Mouse (Mus musculus): Measurements from ENCODE around the gene D430041D05Rik. TPM values are rescaled to one million over a fixed set of nuclear protein-coding genes. Genes with fewer than 3 reads are reported as not detected.

The D430041D05Rik gene
- polyA plus RNA-seq, 1 experiment from 2014 or later = 3.6 TPM

- Histone ChIP-seq H3K27ac (ENCODE audit: low read depth, low read length) (no peak overlapping the region), H3K27me3 (ENCODE audit: control insufficient read depth, insufficient read depth, low read length) (no peaks in the 10 kb centered on the region), H3K4me1 (ENCODE audit: control insufficient read depth, insufficient read depth, low read length) (no peaks in the 10 kb centered on the region), H3K9ac (ENCODE audit: low read length) (no peak overlapping the region), H3K36me3 (ENCODE audit: control insufficient read depth, insufficient read depth, low read length) (no peaks in the 10 kb centered on the region), H3K4me3 (ENCODE audit: low read depth, low read length) (no peak overlapping the region), H3K9me3 (ENCODE audit: control insufficient read depth, low read length) (no peaks in the 10 kb centered on the region), H3K4me2 (ENCODE audit: low read depth) (no peak overlapping the region)
- WGBS = 85% methylated on average over 6 of the region's 6 CpGs
- ATAC-seq (ENCODE audit: insufficient read depth, low FRiP score, low TSS enrichment) = no peak
- no peak for DNase-seq (ENCODE audit: low spot score)
Observed at GRCm38 (mm10) chr2:104130165-104130564, 280.6 kb downstream of the D430041D05Rik start.

DNA sequence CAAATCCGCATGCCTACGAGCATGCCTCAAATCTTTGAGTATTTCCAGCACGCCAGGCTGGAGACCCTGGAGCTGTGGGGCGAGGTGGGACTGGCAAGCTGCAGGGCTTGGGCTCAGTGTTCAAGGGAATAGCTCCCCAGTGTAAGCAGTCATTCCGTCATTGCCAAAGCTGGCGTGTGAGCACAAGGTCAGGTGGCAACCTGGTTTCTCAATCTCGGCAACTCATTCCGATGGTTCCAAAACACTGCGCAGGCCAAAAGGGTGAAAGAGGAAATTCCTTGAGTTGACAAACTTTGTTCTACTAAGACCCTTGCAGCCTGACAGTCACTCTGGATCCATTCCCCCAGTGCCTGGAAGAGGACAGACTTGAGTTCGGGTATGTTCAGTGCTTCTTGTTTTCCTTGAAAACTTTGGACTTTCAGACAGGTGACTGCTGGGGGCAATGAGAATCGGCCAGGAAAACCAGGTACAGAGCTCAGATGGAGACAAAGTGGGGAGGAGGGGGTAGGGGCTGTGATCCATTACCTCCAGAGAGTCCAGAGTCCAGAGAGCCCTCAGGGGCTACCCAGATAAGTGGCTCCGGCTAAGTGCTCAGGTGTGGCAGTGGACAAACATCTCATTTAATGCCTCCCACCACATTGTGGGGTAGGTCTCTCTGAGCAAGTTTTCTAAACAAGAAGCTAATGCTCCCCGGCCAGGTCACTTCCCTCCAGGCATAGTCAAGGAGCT is 281.8 kb downstream of the D430041D05Rik start:
- 0 out of 2 replicates have a peak, but pooled peaks cover 2% of the 10 kb centered on the region for H3K27me3 ChIP-seq (ENCODE audit: control insufficient read depth, insufficient read depth, low read length)
- H3K4me1 ChIP-seq (ENCODE audit: control insufficient read depth, insufficient read depth, low read length) = no peaks in the 10 kb centered on the region
- no peak for ATAC-seq (ENCODE audit: insufficient read depth, low FRiP score, low TSS enrichment)
- no peak overlapping the region for H3K4me3 ChIP-seq (ENCODE audit: low read depth, low read length)
- H3K27ac ChIP-seq (ENCODE audit: low read depth, low read length) = no peak overlapping the region
- no peaks in the 10 kb centered on the region for H3K9me3 ChIP-seq (ENCODE audit: control insufficient read depth, low read length)
- no peak overlapping the region for H3K4me2 ChIP-seq (ENCODE audit: low read depth)
- no peaks in the 10 kb centered on the region for H3K36me3 ChIP-seq (ENCODE audit: control insufficient read depth, insufficient read depth, low read length)
- H3K9ac ChIP-seq (ENCODE audit: low read length) = no peak overlapping the region
- 90% methylated on average over 13 of the region's 13 CpGs for WGBS
- DNase-seq (ENCODE audit: low spot score) = no peak

DNA sequence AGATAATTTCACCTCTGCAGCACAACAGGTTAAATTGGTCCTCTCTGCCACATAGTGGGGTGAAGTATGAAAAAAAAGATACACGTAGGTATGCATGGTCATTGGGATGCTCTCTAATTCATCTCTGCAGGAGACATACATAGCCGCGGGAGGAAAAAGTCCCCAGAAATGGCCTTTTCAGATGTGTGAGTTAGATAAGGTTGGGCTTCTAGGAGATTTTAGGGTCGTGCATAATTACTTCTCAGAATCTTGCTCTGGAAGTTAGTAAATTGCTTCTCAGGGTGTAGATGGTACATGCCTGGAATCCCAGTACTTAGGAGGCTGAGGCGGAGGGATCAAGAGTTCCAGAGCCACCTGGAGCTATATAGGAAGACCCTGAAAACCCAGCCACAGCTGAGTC is 286.7 kb downstream of the D430041D05Rik start:
- 78% methylated on average over 5 of the region's 5 CpGs for WGBS
- Histone ChIP-seq H3K36me3 (ENCODE audit: control insufficient read depth, insufficient read depth, low read length) (no peaks in the 10 kb centered on the region), H3K9ac (ENCODE audit: low read length) (no peak overlapping the region), H3K4me2 (ENCODE audit: low read depth) (no peak overlapping the region), H3K27ac (ENCODE audit: low read depth, low read length) (no peak overlapping the region), H3K4me3 (ENCODE audit: low read depth, low read length) (no peak overlapping the region), H3K4me1 (ENCODE audit: control insufficient read depth, insufficient read depth, low read length) (no peaks in the 10 kb centered on the region), H3K9me3 (ENCODE audit: control insufficient read depth, low read length) (no peaks in the 10 kb centered on the region), H3K27me3 (ENCODE audit: control insufficient read depth, insufficient read depth, low read length) (0 out of 2 replicates have a peak, but pooled peaks cover 3% of the 10 kb centered on the region)
- DNase-seq (ENCODE audit: low spot score) (no peak), ATAC-seq (ENCODE audit: insufficient read depth, low FRiP score, low TSS enrichment) (no peak)

- Histone ChIP-seq H3K4me1 (ENCODE audit: control insufficient read depth, insufficient read depth, low read length) (no peaks in the 10 kb centered on the region), H3K9me3 (ENCODE audit: control insufficient read depth, low read length) (no peaks in the 10 kb centered on the region), H3K9ac (ENCODE audit: low read length) (no peak overlapping the region), H3K27me3 (ENCODE audit: control insufficient read depth, insufficient read depth, low read length) (0 out of 2 replicates have a peak, but pooled peaks cover 3% of the 10 kb centered on the region), H3K4me3 (ENCODE audit: low read depth, low read length) (no peak overlapping the region), H3K36me3 (ENCODE audit: control insufficient read depth, insufficient read depth, low read length) (no peaks in the 10 kb centered on the region), H3K27ac (ENCODE audit: low read depth, low read length) (no peak overlapping the region), H3K4me2 (ENCODE audit: low read depth) (peak overlapping the region; percentile 98)
- DNase-seq (ENCODE audit: low spot score) (no peak), ATAC-seq (ENCODE audit: insufficient read depth, low FRiP score, low TSS enrichment) (no peak)
- whole genome bisulfite sequencing = 48% methylated on average over 3 of the region's 3 CpGs
Observed at GRCm38 (mm10) chr2:104123540-104123939, 287.3 kb downstream of the D430041D05Rik start.

- Histone ChIP-seq H3K4me1 (ENCODE audit: control insufficient read depth, insufficient read depth, low read length) (no peaks in the 10 kb centered on the region), H3K27ac (ENCODE audit: low read depth, low read length) (0 out of 2 replicates have a peak within 1 kb of the TSS, but pooled peaks have one; percentile 15), H3K9ac (ENCODE audit: low read length) (peak within 1 kb of the TSS; percentile 69), H3K27me3 (ENCODE audit: control insufficient read depth, insufficient read depth, low read length) (0 out of 2 replicates have a peak, but pooled peaks cover 3% of the 10 kb centered on the region), H3K9me3 (ENCODE audit: control insufficient read depth, low read length) (no peaks in the 10 kb centered on the region), H3K4me3 (ENCODE audit: low read depth, low read length) (peak within 1 kb of the TSS; percentile 59), H3K4me2 (ENCODE audit: low read depth) (peak within 1 kb of the TSS; percentile 98), H3K36me3 (ENCODE audit: control insufficient read depth, insufficient read depth, low read length) (no peaks in the 10 kb centered on the region)
- ATAC-seq (ENCODE audit: insufficient read depth, low FRiP score, low TSS enrichment) = peak; percentile 91
- WGBS = 0% methylated on average over 70 of the region's 74 CpGs
- DNase-seq (ENCODE audit: low spot score) = peak; percentile 95
Observed at GRCm38 (mm10) chr2:104122505-104123378, 288.1 kb downstream of the D430041D05Rik start, which contains the start of gene A930018P22Rik. Gene A930018P22Rik, plus strand, starts transcription at chr2:104122769.

DNA sequence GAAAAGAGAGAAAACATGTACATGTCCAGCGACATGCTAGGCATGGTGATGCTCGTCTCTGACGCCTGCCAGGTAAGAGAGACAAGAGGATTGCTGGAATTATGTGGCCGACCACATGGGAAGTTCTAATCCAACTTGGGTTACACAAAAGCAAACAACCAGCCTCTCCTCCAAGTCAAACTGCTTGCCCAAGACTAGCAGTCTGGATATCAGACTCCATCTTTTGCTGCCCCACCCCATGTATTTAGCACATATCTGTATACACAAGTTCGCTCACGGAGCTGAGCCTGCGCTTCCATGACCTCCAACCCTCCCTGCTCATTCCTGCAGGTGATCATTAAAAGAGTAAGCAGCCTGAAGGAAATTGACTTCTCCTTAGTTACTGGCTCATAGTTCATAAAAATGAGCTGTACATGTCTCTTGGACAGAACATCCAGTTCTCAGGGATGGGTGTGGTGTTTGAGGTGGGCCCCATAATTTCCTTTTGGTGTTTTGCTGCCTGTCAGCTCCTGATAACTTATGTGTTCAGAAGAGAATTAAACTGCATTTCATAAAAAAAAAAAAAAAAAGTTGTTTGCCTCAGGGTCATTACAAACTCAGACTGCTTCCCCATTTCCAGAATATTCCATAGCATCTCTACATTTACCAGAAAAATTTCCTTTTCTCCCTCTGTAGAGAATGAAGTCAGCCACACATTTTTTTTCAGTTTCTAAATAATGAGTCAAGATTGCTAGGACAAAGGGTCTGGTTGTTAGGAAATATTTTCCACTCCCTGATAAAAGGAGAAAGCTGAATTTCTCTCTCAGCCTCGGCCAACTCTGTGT is 288.9 kb downstream of the D430041D05Rik start:
- H3K27me3 ChIP-seq (ENCODE audit: control insufficient read depth, insufficient read depth, low read length) = 0 out of 2 replicates have a peak, but pooled peaks cover 3% of the 10 kb centered on the region
- H3K9me3 ChIP-seq (ENCODE audit: control insufficient read depth, low read length) = no peaks in the 10 kb centered on the region
- DNase-seq (ENCODE audit: low spot score) (no peak), ATAC-seq (ENCODE audit: insufficient read depth, low FRiP score, low TSS enrichment) (no peak)
- no peak overlapping the region for H3K4me3 ChIP-seq (ENCODE audit: low read depth, low read length)
- H3K9ac ChIP-seq (ENCODE audit: low read length) = no peak overlapping the region
- WGBS = 77% methylated on average over 8 of the region's 8 CpGs
- H3K27ac ChIP-seq (ENCODE audit: low read depth, low read length) = 0 out of 2 replicates have a peak overlapping the region, but pooled peaks have one; percentile 15
- H3K4me1 ChIP-seq (ENCODE audit: control insufficient read depth, insufficient read depth, low read length) = no peaks in the 10 kb centered on the region
- H3K4me2 ChIP-seq (ENCODE audit: low read depth) = peak overlapping the region; percentile 98
- no peaks in the 10 kb centered on the region for H3K36me3 ChIP-seq (ENCODE audit: control insufficient read depth, insufficient read depth, low read length)

DNA sequence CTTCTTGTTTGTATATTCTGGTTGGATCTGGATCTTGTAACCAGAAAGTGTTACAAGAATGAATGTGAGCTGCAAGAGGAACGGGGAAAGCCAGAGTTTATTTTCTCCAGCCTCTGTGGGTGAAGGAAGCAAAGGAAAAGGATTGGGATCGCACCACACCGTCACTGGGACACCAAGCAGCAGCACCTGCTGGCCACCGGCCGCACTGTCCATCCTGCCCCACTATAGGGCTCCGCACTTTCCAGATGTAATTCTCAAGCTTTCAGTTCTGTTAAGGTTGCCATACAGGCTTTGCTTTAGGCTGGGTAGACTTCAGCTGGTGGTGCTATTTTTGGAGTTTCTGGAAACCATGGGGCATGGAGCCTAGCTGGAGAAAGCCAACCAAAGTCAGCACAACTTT is 290.5 kb downstream of the D430041D05Rik start:
- Histone ChIP-seq H3K27ac (ENCODE audit: low read depth, low read length) (no peak overlapping the region), H3K4me1 (ENCODE audit: control insufficient read depth, insufficient read depth, low read length) (no peaks in the 10 kb centered on the region), H3K9me3 (ENCODE audit: control insufficient read depth, low read length) (no peaks in the 10 kb centered on the region), H3K9ac (ENCODE audit: low read length) (no peak overlapping the region), H3K27me3 (ENCODE audit: control insufficient read depth, insufficient read depth, low read length) (0 out of 2 replicates have a peak, but pooled peaks cover 3% of the 10 kb centered on the region), H3K36me3 (ENCODE audit: control insufficient read depth, insufficient read depth, low read length) (no peaks in the 10 kb centered on the region), H3K4me2 (ENCODE audit: low read depth) (no peak overlapping the region), H3K4me3 (ENCODE audit: low read depth, low read length) (no peak overlapping the region)
- ATAC-seq (ENCODE audit: insufficient read depth, low FRiP score, low TSS enrichment) = no peak
- 62% methylated on average over 6 of the region's 6 CpGs for WGBS
- no peak for DNase-seq (ENCODE audit: low spot score)

- H3K4me1 ChIP-seq (ENCODE audit: control insufficient read depth, insufficient read depth, low read length) = no peaks in the 10 kb centered on the region
- 22% methylated on average over 1 of the region's 1 CpGs for WGBS
- no peak overlapping the region for H3K9ac ChIP-seq (ENCODE audit: low read length)
- H3K9me3 ChIP-seq (ENCODE audit: control insufficient read depth, low read length) = no peaks in the 10 kb centered on the region
- no peak overlapping the region for H3K4me2 ChIP-seq (ENCODE audit: low read depth)
- DNase-seq (ENCODE audit: low spot score) (no peak), ATAC-seq (ENCODE audit: insufficient read depth, low FRiP score, low TSS enrichment) (no peak)
- 0 out of 2 replicates have a peak, but pooled peaks cover 3% of the 10 kb centered on the region for H3K27me3 ChIP-seq (ENCODE audit: control insufficient read depth, insufficient read depth, low read length)
- H3K27ac ChIP-seq (ENCODE audit: low read depth, low read length) = no peak overlapping the region
- no peaks in the 10 kb centered on the region for H3K36me3 ChIP-seq (ENCODE audit: control insufficient read depth, insufficient read depth, low read length)
- no peak overlapping the region for H3K4me3 ChIP-seq (ENCODE audit: low read depth, low read length)
Observed at GRCm38 (mm10) chr2:104119097-104119496, 291.7 kb downstream of the D430041D05Rik start.
